Mouse (Mus musculus) kidney, postnatal 4 days (tissue): Measurements from ENCODE around the gene Hsd3b1.
"Not testable (repeated sequence)": the region's sequence is repeated elsewhere in the genome, so short reads cannot be mapped to it uniquely, and the experiment has no call there.

Experiments
- DNase-seq, 2 experiments: peaks; one replicate each; pipeline ENCODE4 v3.0.0; 2021; ENCODE audit warnings: mixed read lengths in 2 of 2

Hsd3b1 gene

DNA sequence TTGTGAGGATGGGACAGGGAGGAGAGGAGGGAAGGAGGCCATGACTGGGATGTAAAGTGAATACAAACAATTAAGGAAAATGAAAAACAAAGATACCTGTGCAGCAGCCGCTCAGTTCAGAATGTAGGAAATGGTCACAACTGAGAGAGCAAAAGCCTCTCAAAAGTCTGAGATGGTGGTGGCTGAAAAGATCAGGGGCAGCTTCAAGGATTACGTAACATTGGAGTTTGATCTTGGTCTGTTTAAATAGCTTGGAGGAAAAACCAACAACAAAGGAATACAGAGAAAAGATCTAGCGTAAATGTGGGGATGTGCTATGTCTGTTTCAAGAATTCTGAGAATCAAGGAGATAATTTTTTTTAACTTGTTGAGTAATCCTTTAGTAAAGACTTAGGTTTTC, at the start of gene Hsd3b1:
Gene Hsd3b1 (minus strand): TSS at position 219 of the 400 bp plus-strand sequence.
- no peak for DNase-seq

DNA sequence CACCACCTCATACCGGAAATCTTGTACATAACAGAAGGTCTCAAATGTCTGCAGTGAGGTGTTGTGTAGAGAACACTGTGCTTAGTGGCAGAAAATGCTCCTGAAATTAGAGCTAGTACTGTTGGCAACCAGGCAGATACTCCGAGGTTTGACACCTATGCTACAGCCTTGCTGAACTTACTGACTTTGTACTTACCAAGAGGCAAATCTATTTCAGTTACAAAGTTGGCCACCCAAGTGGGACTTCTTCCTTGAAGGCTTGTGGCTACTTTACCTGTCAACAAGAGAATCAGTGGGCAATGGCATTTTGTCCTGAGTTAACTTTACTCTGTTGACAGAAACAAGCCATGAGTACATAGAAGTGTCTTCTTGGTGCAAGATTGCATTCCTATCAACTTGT, 38.0 kb upstream of the Hsd3b1 start:
- DNase-seq, result no peak

DNA sequence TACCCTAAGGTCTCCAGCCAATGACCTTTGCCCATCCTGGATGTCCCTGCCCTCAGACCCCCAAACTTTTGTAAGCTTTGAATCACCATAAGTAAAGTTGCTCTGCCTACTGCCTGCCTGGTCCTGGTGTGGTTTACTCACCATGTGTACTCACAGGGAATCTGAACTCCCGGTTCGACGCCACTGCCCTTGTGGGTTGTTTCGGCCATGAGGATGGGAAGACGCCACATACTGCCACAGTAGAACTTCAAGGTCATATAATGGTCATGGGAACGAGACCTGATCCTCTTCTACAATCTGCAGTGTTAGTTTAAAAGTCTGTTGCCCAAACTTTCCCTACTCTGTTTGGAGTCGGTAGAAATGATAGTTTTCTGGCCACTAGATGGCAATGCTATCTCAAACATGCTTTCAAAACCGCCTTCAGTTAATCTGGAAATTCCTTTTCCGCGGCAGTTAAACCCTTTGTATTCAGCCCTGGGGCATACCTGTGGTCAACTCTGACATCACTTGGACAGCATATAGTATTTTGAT, 35.5 kb upstream of the Hsd3b1 start:
- peak; percentile 9 to 41 for DNase-seq

DNA sequence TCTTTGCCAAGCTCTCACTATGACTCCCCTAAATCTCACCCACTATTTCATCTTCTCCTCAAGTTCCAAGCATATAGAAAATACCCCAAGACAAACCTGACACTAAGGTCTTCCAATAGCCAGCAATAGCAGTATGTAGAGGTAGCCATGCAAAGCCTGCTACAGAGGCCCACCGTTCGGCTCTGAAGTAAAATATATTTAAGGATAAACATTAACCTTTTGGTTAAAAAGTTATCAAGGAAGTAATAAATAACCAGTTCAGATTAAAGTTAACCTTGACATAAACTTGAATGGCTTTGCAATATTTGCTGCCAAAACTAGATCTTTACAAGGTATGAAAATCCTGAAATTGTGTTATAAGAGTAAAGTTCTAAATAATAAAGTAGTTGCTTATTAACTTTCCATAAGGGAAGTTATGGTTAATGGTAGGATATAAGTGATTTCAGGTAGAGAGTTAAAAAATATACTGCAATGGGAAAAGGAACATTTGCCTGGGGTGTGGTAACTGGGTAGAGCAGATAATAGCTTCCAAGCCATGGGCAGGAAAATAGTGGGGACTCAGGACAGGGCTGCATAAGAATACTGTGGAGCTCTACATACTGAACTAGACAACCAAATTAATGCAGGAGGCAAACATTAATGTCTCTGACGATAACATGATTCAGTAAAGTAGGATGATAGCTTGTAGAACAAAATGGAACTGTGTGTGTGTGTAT, 33.6 kb upstream of the Hsd3b1 start, which contains the start of gene Hao2:
Gene Hao2 (minus strand): TSS at position 183 of the 716 bp plus-strand sequence.
- DNase-seq, result peak; percentile 10 to 42

DNA sequence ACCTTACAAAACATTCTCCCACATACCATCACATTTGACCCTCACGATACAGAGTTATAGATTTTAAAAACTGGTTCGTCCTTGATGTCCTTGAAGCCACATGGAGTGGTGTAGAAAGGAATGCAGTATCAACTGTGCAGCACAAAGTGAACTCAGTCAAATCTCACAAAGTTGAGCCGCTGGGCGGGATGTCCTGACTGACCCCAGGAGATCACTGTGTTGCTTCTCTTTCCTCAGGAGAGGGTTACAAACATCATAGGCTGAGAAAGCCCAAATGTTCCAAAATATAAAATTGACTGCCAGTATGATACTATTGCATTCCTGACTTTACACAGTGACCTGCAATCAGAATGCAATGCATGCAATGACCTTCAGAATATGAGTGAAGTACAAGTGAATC, 30.8 kb upstream of the Hsd3b1 start:
- peak in 1 of 2 experiments; percentile 7 for DNase-seq

DNA sequence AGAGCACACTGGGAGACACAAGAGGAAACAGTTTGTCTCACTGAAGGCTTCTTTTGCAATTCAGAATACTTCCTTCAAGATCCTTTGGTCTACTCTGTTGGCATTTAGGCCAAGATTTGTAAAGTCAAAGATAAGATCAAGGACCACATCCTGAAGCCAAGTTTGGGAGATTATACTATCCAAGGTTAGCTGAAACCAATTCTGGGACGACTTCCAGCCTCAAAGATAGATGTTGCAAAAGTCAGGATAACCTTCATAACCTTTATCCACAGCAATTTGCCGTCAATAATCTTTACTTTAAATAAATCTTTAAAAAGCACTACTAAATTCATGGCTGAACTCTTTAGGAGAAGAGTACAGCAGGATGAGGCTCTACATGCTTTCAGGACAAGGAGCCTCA, 28.6 kb upstream of the Hsd3b1 start:
- no peak for DNase-seq

DNA sequence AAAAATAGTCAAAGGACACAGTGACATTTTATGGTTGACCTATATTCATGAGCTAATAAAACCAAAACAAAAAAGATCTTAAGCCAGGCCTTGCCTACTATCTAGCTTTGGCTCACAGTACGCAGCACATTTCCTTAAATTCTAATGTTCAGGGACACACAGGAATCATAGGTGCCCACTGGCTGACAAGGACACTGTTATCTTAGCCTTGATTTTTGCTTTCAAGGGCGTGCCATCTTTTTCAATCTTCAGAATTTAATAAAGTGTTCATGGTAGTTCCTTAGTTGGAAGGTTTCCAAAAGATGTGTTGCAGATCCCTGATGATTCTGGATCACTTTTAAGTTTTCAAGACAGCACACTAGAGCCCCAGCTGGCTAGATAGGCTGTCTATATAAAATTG, 21.2 kb upstream of the Hsd3b1 start:
- DNase-seq, result no peak

DNA sequence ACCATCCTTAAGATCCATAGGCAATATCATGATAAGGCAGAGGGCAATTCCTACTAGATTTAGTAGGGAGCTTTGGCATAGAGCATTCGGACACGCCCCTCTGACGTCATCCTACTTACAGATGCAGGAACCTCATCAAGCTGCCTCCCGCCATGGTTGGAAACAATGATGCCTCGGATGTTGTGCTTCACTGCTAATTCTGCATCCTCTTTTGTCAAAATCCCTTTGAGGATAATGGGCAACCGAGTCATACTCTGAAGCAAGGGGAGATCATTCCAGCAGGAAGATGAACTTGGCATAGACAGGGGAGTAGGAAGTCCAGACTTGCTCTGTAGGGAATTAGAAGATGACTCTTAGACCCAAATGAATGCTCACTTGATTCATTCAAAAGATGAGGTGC, 20.6 kb upstream of the Hsd3b1 start:
- DNase-seq, result no peak

DNA sequence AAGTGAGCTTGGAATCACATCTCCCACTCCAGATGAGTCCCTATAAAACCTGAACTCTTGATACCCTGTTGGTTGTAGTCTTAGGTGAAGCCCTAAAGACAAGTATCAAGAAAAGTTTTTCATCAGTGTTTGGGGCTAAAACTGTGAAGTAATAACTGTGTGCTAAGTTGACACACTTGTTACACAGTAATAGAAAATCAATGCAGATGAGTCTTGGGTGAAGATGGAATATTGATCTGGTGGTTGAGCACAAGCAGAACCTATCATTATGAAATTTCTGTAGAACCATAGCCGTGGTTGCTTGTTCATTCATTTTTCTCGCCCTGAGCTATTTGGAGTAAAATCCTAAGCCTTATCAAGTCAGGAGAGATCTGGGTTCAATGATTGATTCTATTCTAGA, 8.6 kb upstream of the Hsd3b1 start:
- no peak for DNase-seq

DNA sequence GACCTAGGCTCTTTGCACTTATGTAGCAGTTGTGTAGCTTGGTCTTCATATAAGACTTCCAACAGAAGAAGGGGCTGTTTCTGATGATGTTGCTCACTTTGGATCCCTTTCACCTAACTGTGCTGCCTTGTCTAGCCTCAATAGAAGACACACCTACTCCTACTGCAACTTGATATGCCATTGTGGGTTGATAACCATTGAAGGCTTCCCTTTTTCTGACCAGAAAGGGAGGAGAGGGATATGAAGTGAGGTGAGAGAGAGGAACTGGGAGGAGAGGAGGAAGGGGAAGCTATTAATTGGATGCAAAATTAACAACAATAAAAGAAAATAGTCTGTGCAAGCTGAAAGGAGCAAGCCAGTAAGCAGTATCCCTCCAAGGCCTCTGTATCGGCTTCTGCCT, 3.2 kb upstream of the Hsd3b1 start:
- no peak for DNase-seq

DNA sequence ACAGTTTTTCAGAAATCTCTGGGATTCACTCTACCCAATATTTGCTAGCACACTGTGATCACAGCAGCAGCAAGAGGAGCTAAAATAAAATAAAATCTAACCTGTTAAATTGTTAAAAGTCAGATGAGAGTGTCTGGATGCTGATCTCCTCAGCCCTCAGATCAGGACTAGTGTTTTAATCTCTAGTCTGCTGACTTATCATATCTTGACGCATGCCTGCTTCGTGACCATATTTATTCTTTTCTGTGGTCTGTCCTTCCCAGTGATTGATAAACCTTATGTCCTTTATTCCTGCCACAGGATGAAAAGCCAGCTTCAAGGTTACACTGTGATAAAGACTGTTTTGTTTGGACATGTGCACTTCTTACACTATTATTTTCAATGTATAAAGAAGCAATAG, 1.5 kb downstream of the Hsd3b1 start:
- DNase-seq, result no peak

DNA sequence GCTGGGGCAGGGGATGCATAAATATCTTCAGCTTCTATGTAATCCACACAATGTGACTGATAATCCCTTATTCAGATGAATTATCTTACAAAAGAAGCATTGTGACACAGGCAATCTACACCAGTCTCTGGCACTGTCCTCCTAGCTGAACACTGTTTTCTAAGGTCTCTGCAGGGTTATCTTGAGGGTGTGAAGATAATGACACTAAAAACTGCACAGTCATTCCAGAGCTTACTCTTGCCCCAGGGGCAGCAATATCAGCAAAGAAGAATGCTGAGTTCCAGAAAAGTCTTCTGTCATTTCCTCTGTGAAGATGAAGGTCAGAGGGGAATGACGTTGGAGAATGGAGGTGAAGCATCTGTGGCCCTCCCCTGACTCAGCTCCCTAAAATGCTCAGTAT, 2.7 kb downstream of the Hsd3b1 start:
- DNase-seq, result no peak

DNA sequence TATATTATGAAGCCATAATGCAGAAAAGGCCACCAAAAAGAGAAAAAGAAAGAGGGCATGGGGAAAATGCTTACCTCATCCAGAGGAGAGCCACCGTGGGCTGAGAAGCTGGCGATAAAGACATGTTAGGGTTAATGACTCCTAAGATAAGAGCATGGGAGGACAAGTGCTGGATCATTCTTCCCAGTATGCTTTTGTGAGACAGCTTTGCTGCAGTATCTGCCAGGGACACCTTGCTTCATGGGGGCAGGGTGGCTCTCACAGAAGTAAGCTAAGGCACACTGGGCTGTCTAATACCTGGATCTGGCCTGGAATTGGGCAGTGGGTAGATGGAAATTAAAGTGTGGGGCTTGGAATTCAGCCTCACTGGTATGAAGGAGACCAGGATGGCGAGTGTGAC, 4.4 kb downstream of the Hsd3b1 start:
- DNase-seq, result no peak

DNA sequence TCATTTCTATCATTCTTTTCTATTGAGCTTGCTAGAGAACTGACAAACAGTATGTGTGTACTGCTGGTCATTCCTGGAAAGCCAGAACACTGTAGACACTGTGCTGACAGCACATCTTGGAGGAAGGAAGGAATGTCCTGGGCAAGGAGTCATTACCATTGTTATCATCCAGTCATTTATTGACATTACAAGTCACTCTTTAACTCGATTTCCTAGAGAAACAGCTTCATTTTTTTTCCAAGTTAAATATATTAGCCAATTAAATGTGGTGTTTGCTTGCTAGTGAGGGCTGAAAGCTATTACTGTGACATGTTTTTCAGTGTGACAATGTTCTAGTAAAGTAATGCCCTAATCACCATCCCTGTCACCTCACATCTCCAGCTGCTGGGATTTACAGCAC, 5.9 kb downstream of the Hsd3b1 start:
- DNase-seq, result no peak

DNA sequence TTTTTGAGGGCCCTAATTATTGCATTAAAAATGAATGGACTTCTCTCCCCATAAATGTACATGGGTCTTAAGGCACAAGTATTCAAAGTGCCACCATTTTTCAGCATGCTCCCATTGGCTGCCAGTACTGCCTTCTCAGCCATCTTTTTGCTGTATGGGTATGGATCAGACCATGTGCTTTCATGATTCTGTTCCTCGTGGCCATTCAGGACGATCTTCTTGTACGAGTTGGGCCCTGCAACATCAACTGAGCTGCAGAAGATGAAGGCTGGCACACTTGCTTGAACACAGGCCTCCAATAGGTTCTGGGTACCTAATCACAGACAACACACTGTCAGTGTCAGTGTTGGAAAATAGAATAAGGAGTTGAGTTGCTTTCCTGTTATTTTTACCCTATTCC, 6.5 kb downstream of the Hsd3b1 start:
- DNase-seq, result no peak

DNA sequence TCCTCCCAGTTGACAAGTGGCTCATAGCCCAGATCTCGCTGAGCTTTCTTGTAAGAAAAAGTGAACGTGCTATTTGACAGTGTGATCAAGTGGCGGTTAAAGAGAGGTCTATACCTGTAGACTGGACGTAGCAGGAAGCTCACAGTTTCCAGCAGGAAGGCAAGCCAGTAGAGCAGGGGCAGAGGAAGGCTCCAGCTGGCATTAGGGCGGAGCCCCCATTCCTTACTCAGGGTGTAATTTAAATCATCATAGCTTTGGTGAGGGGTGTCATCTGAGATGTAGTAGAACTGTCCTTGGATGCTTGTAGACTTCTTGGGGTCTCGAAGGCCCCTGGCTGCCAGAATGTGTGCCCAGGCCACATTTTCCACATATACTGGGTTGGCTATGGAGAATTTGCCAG, 7.0 kb downstream of the Hsd3b1 start:
- DNase-seq, result no peak

DNA sequence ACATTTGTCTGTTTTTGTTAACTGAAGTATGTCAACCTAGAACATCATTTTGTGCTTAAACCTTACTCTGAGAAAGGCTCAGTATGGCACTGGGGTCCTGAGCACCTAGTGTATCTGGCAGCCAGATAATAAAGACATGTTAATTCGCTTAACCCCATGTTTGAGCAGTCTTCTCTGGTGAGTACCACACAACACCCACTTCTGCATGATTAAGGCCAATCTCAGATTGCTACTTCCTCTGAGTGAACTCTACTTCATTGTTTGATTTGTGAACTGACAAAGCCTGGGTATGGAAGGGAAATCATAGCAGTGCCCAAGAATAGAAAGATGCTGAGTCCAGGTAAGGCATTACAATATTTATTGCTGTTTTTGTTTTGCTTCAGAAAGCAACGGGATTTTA, 7.7 kb downstream of the Hsd3b1 start:
- DNase-seq, result no peak

DNA sequence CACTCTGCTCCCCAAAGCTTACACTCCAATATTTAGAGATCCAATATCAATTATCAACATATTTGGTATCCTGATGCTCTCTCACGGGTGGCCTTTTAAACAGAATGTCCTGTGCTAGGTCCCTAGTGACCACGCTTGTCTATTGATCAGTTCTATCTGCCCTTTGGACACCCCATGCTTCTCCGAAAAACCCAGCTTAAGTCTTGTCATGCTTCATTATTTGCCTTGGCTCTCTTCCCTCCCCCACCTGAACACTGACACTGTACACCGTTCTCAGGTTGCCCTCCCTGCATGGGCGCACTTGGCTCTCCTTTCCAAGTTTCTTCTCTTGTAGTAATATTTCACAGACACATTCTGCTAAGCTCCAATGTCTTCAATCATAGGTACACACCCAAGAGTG, 9.3 kb downstream of the Hsd3b1 start:
- peak in 1 of 2 experiments; percentile 3 for DNase-seq

DNA sequence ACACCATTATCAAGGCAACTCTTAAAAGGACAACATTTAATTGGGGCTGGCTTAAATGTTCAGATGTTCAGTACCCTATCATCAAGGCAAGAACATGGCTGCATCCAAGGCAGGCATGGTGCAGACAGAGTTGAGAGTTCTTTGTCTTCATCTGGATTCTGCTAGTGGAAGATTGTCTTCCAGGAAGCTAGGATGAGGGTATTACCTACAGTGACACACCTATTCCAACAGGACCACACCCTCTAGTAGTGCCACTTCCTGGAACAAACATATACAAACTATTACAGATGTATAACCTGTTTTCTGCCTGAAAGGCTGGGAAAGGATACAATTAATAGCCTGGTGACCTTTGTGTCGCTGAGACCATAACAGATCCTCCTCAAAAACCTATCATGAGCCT, 10.7 kb downstream of the Hsd3b1 start:
- DNase-seq, result no peak

DNA sequence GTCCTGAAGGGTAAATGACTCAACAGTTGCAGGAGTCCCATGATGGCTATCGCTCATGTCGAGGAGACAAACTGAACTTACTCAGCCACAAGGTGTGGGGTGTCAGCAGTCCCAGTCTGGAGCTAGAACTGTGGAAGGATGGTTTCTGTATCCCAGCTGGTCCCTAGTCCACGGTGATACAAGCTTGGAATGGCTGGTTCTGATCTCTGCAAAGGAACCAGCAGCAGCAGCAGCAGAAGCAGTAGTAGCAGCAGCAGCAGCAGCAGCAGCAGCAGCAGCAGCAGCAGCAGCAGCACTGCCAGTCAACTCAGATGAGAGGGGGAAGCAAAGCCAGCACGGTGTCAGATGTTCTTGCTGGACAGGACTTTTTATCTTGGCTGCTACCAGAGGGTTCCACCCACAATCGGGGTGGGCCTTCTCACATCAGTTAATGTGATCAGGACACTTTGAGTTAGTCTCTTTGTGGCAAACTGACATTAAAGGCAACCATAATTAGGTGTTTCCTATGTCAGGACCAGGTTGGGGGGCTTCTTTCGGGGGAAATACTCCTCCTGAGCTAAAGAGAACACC, 45.4 kb downstream of the Hsd3b1 start, which contains the start of gene Hsd3b6:
Gene Hsd3b6 (minus strand): TSS at position 343 of the 570 bp plus-strand sequence.
- DNase-seq, result no peak

DNA sequence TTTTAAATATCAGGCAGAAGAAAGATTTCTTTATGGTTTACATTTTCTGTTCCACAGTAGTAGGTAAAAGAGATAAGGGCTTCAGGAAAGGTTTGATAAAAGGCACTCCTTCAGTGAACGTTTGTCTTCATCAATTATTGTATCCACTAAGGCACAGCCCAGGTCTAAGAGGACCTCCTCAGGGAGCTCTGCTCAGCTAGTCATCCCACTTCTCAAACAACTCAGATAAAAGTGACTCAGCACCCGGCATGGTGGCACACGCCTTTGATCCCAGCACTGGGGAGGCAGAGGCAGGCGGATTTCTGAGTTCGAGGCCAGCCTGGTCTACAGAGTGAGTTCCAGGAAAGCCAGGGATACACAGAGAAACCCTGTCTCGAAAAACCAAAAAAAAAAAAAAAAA, 46.9 kb downstream of the Hsd3b1 start:
- DNase-seq, result not testable (repeated sequence)

DNA sequence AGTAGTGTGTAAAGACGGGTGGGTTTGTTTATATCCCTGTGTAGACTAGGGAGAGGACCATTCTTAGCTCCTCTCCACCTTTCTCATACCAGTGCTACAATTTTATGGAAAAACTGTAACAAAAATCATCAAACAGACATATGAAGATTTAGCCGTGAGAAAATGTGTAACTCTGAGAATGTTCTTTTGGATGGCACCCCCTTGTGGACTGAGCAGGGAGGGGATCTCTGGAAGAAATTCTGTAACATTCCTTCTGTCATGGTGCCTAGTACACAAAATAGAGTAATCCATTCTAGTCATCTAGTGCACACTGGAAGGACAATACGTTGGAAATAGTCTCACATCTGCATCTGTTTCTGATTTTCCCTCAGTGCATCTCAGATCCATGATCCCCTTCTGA, 54.6 kb downstream of the Hsd3b1 start:
- DNase-seq, result not testable (repeated sequence)
